Mouse (Mus musculus) spleen, adult 2 months (tissue): ENCODE measurements around the gene Casp9.

ENCODE experiments used
- CTCF ChIP-seq: fragments of 200-500 bp; IDR thresholded peaks from 2 replicates; pipeline ENCODE4 v1.5.1; 2011; ENCODE audit warnings: mild to moderate bottlenecking, inconsistent platforms; ENCODE audit not compliant: insufficient read depth, insufficient read length, insufficient replicate concordance; ENCODE audit errors: extremely low read depth
- POLR2A ChIP-seq: fragments of 200-500 bp; IDR thresholded peaks from 2 replicates; pipeline ENCODE4 v1.6.1; 2011; ENCODE audit warnings: low read depth, low read length, inconsistent platforms

DNA sequence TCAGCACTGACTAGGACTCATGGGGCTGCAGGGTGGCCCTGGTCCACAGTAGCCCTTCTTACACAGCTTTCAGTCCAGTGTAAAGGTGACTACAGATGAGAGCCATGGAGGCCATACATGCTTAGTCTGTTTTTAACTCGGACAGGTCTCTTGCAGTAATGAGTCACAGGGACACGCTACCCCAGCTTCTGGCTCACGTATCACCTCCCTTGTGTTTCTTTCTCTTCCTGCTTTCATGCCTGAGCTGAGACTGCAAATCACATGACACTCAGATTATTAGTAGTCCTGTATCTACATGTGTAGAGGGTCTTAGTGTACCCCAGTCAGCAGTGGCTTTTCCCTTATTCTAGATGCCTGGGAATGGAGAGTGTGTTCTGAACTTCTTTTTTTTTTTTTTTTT is 28.4 kb upstream of the Casp9 start:
- TF ChIP-seq POLR2A, result no peak
- TF ChIP-seq CTCF, result no peak
